Mouse (Mus musculus): ENCODE measurements around the gene Tmem8.

The Tmem8 gene

DNA sequence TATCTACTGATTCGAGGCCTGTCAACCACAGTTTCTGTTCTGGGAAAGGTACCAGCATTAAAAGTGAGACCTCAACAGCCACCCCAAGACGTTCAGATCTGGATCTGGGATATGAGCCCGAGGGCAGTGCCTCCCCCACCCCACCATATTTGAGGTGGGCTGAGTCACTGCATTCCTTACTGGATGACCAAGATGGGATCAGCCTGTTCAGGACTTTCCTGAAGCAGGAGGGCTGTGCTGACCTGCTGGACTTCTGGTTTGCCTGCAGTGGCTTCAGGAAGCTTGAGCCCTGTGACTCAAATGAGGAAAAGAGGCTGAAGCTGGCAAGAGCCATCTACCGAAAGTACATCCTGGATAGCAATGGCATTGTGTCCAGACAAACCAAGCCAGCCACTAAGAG is 29.7 kb downstream of the Tmem8 start:
- no peak for DNase-seq (ENCODE audit: low spot score)

DNA sequence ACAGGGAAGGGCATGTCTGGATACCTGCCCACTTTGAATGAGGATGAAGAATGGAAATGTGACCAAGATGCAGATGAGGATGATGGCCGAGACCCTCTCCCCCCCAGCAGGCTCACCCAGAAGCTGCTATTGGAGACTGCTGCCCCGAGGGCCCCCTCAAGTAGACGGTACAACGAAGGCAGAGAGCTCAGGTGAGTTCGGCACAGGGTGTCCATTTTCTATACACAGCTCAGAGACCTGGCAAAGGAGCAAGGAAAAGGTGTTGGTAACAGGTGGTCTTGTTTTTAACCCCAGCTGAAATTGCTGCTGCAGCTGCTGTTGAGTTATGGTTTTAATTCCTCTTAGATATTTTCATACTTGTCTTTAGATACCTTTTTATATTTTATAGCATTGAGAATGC is 30.3 kb downstream of the Tmem8 start:
- no peak for DNase-seq (ENCODE audit: low spot score)

DNA sequence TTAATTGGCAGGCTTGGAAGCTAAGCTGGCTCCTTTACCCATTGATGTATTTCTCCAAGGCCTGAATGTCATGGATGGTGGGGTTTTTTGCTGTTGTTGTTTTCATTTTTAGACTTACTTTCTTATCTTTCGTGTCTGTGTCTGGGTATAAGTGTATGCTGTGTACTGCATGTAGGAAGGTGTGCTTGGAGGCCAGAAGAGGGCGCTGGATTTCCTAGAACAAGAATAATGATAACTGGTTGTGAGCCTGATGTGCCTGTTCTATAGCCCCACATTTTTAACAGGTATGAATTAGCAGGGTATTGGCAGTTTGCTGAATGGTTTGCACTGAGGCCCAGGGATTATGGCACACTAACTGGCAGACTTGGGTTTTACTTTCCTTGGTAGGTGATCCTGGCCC is 36.0 kb downstream of the Tmem8 start:
- DNase-seq (ENCODE audit: low spot score), result no peak

DNA sequence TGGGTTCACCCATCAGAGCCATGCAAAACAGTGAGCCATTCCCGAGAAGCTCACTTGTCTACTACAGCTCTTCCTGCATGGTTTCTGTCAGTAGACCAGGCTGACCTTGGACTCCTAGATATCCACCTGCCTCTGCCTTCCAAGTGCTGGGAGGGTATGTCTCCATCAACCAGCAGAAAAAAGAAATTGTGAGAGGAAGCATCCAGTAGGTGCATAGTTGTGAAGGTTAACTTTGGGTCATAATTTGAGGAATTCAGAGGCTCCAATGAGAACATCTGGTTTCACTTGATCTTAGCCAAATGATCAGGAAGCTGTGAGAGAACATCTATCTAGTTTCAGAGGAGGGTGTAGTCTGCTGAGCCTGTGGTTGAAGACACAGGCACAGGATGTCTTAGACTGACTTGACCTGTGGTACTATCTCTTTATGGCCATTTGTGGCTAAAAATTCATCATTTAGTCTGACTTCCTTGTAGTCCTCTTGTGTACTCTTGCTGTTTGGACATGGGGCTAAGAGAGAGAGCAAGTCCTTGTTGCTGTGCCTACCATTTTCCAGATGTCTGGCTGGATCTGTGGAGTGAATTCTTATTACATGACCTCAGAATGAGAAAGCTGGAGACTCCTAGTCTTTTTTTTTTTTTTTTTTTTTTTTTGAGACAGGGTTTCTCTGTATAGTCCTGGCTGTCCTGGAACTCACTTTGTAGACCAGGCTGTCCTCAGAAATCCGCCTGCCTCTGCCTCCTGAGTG is 39.0 kb downstream of the Tmem8 start:
- no peak for DNase-seq (ENCODE audit: low spot score)

DNA sequence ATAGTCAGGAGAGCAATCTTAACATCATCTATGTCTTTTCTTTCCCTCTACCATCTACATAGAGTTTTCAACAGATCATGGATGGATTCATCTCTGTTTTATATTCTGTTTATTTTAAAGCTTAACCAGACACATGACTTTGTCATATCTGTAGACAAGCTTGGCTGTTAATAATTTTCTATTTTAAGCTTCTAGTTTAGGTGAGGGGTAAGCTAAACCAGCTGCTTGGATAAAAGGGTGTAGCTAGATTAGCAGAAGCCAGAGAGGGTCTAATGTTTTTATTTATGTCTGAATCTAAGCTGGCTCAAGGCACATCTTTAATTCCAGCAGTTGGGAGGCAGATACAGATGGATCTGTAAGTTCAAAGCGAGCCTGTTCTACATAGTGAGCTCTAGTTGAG is 49.6 kb downstream of the Tmem8 start:
- no peak for DNase-seq (ENCODE audit: low spot score)

DNA sequence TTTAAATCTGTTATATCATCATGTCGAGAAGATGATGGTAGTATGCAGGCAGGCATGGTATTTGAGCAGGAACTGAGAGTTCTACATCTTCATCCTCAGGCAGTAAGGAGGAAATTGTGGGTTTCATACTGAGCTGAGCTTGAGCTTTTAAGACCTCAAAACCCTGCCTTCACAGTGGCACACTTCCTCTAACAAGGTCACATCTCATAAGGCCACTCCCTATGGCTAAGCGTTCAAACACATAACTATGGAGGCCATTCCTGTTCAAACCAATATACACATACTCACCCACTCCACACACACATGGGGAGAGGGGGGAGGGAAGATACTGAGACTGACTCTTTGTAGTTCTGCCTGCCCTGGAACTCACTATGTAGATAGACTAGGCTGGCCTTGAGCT is 54.9 kb downstream of the Tmem8 start:
- no peak for DNase-seq (ENCODE audit: low spot score)

Measured in ovary, postnatal 14 days (tissue).